Mouse (Mus musculus) midbrain, postnatal 0 days (tissue): ENCODE measurements around the gene Serpinb1b. TPM values are rescaled to one million over a fixed set of nuclear protein-coding genes. Genes with fewer than 3 reads are reported as not detected.

Experiments used
- ATAC-seq: fragments of 200-750 bp; cut with Nextera tagmentation; 2 replicates; pipeline ENCODE4 v1.8.0; 2017; ENCODE audit warnings: moderate number of reproducible peaks, mild to moderate bottlenecking, moderate TSS enrichment, moderate library complexity; ENCODE audit not compliant: low FRiP score
- DNase-seq: peaks from one replicate; pipeline ENCODE4 v3.0.0-alpha.2; 2015; ENCODE audit warnings: low spot score
- H3K27ac ChIP-seq: fragments of 300-500 bp; sonication (generic); 2 replicates; pipeline ENCODE4 v1.5.1; 2014; ENCODE audit warnings: low read depth, mild to moderate bottlenecking, low read length, mixed read lengths
- H3K27me3 ChIP-seq: fragments of 300-500 bp; sonication (generic); 2 replicates; pipeline ENCODE4 v1.6.1; 2014; ENCODE audit warnings: low read length, control low read depth, mixed read lengths; ENCODE audit not compliant: insufficient read depth
- H3K36me3 ChIP-seq: fragments of 300-500 bp; sonication (generic); 2 replicates; pipeline ENCODE4 v1.6.1; 2014; ENCODE audit warnings: low read length, control low read depth, mixed read lengths; ENCODE audit not compliant: insufficient read depth
- H3K4me1 ChIP-seq: fragments of 300-500 bp; sonication (generic); 2 replicates; pipeline ENCODE4 v1.6.1; 2014; ENCODE audit warnings: mild to moderate bottlenecking, control low read depth, antibody characterized with exemption, low read length, mixed read lengths; ENCODE audit not compliant: insufficient read depth
- H3K4me2 ChIP-seq: fragments of 300-500 bp; sonication (generic); 2 replicates; pipeline ENCODE4 v1.6.1; 2014; ENCODE audit warnings: low read depth, mild to moderate bottlenecking, low read length, mixed read lengths; ENCODE audit not compliant: poor library complexity, severe bottlenecking
- H3K4me3 ChIP-seq: fragments of 300-500 bp; sonication (generic); 2 replicates; pipeline ENCODE4 v1.5.1; 2014; ENCODE audit warnings: low read depth, mild to moderate bottlenecking, low read length, moderate library complexity
- H3K9ac ChIP-seq: fragments of 300-500 bp; sonication (generic); replicated peaks from 2 replicates; pipeline ENCODE4 v1.6.1; 2014; ENCODE audit warnings: mild to moderate bottlenecking, low read length, moderate library complexity, mixed read lengths; ENCODE audit not compliant: poor library complexity, severe bottlenecking
- H3K9me3 ChIP-seq: fragments of 300-500 bp; sonication (generic); 2 replicates; pipeline ENCODE4 v1.6.1; 2016; ENCODE audit warnings: low read length, control low read depth
- CTCF ChIP-seq: IDR thresholded peaks from 2 replicates; pipeline ENCODE4 v1.5.1; 2016; ENCODE audit warnings: antibody characterized with exemption, mild to moderate bottlenecking
- WGBS: fragments of 180-500 bp; shearing (Covaris S2); extraction: QIAGEN DNeasy Blood & Tissue Kit; methylation state at CpG from one replicate; pipeline ENCODE4 v1.1.7; 2014; 5-methylcytosine and 5-hydroxymethylcytosine counted together
- polyA plus RNA-seq: library from polyadenylated mRNA; unstranded; fragments of >200 nt; fragmentation: Nextera tagmentation; extraction: Ambion mirVana; gene quantifications from 2 replicates; pipeline ENCODE4 v1.2.1, GENCODE M21; 2015
- total RNA-seq: library from RNA; depleted of rRNA; stranded (reverse); fragments of >200 nt; gene quantifications from 2 replicates; pipeline ENCODE4 v1.2.3, GENCODE M21; 2014

The Serpinb1b gene
- total and polyA plus RNA-seq, 2 experiments from 2014 or later, result 1.6 to 3.1 TPM

GRCm38 (mm10) chr13:33074029-33074428, 4.3 kb upstream of the Serpinb1b start:
- H3K36me3 ChIP-seq, result no peaks in the 10 kb centered on the region
- H3K4me3 ChIP-seq, result no peak overlapping the region
- no peaks in the 10 kb centered on the region for H3K27me3 ChIP-seq
- H3K4me1 ChIP-seq, result no peaks in the 10 kb centered on the region
- DNase-seq, result peak; percentile 15
- H3K4me2 ChIP-seq, result no peak overlapping the region
- 0 out of 2 replicates have a peak, but pooled peaks have one; percentile 34 for ATAC-seq
- H3K9me3 ChIP-seq, result no peaks in the 10 kb centered on the region
- H3K9ac ChIP-seq, result no peak overlapping the region
- peak; percentile 61 for TF ChIP-seq CTCF
- no peak overlapping the region for H3K27ac ChIP-seq

GRCm38 (mm10) chr13:33076247-33076646, 2.1 kb upstream of the Serpinb1b start:
- DNase-seq, result no peak
- Histone ChIP-seq H3K4me3 (no peak overlapping the region), H3K27ac (no peak overlapping the region), H3K4me1 (no peaks in the 10 kb centered on the region), H3K9ac (no peak overlapping the region), H3K36me3 (no peaks in the 10 kb centered on the region), H3K4me2 (no peak overlapping the region), H3K27me3 (no peaks in the 10 kb centered on the region), H3K9me3 (no peaks in the 10 kb centered on the region)
- TF ChIP-seq CTCF, result no peak
- ATAC-seq, result no peak
- WGBS, result 62% methylated on average over 3 of the region's 3 CpGs

- no peak for TF ChIP-seq CTCF
- H3K4me3 ChIP-seq, result no peak overlapping the region
- H3K36me3 ChIP-seq, result no peaks in the 10 kb centered on the region
- no peaks in the 10 kb centered on the region for H3K27me3 ChIP-seq
- DNase-seq (no peak), ATAC-seq (no peak)
- H3K4me1 ChIP-seq, result no peaks in the 10 kb centered on the region
- WGBS, result 93% methylated on average over 10 of the region's 10 CpGs
- no peak overlapping the region for H3K27ac ChIP-seq
- H3K9ac ChIP-seq, result no peak overlapping the region
- H3K4me2 ChIP-seq, result no peak overlapping the region
- no peaks in the 10 kb centered on the region for H3K9me3 ChIP-seq
Measured at GRCm38 (mm10) chr13:33077026-33077685, 1.2 kb upstream of the Serpinb1b start.

GRCm38 (mm10) chr13:33079391-33079790, 1.0 kb downstream of the Serpinb1b start:
- no peaks in the 10 kb centered on the region for H3K36me3 ChIP-seq
- 23% methylated on average over 6 of the region's 6 CpGs for WGBS
- no peaks in the 10 kb centered on the region for H3K9me3 ChIP-seq
- no peak overlapping the region for H3K27ac ChIP-seq
- TF ChIP-seq CTCF, result peak; percentile 61
- H3K4me2 ChIP-seq, result 0 out of 2 replicates have a peak overlapping the region, but pooled peaks have one; percentile 15
- ATAC-seq, result no peak
- DNase-seq, result peak; percentile 53
- no peak overlapping the region for H3K9ac ChIP-seq
- no peak overlapping the region for H3K4me3 ChIP-seq
- no peaks in the 10 kb centered on the region for H3K4me1 ChIP-seq
- no peaks in the 10 kb centered on the region for H3K27me3 ChIP-seq

- TF ChIP-seq CTCF, result peak; percentile 62
- Histone ChIP-seq H3K27ac (no peak overlapping the region), H3K4me2 (no peak overlapping the region), H3K27me3 (no peaks in the 10 kb centered on the region), H3K9me3 (no peaks in the 10 kb centered on the region), H3K4me3 (no peak overlapping the region), H3K4me1 (peaks cover 5% of the 10 kb centered on the region), H3K9ac (no peak overlapping the region), H3K36me3 (no peaks in the 10 kb centered on the region)
- ATAC-seq (no peak), DNase-seq (no peak)
- WGBS, result 33% methylated on average over 3 of the region's 3 CpGs
Measured at GRCm38 (mm10) chr13:33080356-33080755, 2.0 kb downstream of the Serpinb1b start.

GRCm38 (mm10) chr13:33083834-33084233, 5.5 kb downstream of the Serpinb1b start:
- DNase-seq (peak; percentile 47), ATAC-seq (no peak)
- no peak for TF ChIP-seq CTCF
- H3K27me3 ChIP-seq, result no peaks in the 10 kb centered on the region
- H3K36me3 ChIP-seq, result no peaks in the 10 kb centered on the region
- H3K9me3 ChIP-seq, result no peaks in the 10 kb centered on the region
- no peak overlapping the region for H3K27ac ChIP-seq
- no peak overlapping the region for H3K4me3 ChIP-seq
- WGBS, result 72% methylated on average over 2 of the region's 2 CpGs
- H3K9ac ChIP-seq, result no peak overlapping the region
- peaks cover 8% of the 10 kb centered on the region for H3K4me1 ChIP-seq
- no peak overlapping the region for H3K4me2 ChIP-seq
